Mouse (Mus musculus) macrophage (primary cell): Measurements from ENCODE around the gene Nectin2. TPM values are rescaled to one million over a fixed set of nuclear protein-coding genes. Genes with fewer than 3 reads are reported as not detected.

Experiments used
- H3K27ac ChIP-seq: fragments of 350-480 bp; formaldehyde crosslinking; 2 replicates; pipeline ENCODE4 v1.9.0; 2021
- H3K36me3 ChIP-seq: fragments of 350-480 bp; formaldehyde crosslinking; 2 replicates; pipeline ENCODE4 v1.9.0; 2021; ENCODE audit errors: inconsistent target
- H3K4me3 ChIP-seq: fragments of 350-480 bp; formaldehyde crosslinking; 2 replicates; pipeline ENCODE4 v1.9.0; 2021; ENCODE audit errors: inconsistent target
- H3K79me2 ChIP-seq: fragments of 350-480 bp; formaldehyde crosslinking; 2 replicates; pipeline ENCODE4 v1.9.0; 2021; ENCODE audit errors: inconsistent target
- WGBS: methylation state at CpG from one replicate; pipeline ENCODE4 v1.1.7; 2026; ENCODE audit warnings: inconsistent platforms; ENCODE audit not compliant: missing documents; 5-methylcytosine and 5-hydroxymethylcytosine counted together
- polyA plus RNA-seq: library from polyadenylated mRNA; stranded (reverse); fragments of 250-400 nt; gene quantifications from 3 replicates; pipeline ENCODE4 v1.2.4, GENCODE M21; 2018; ENCODE audit warnings: inconsistent platforms

The Nectin2 gene
- polyA plus RNA-seq, 1 experiment from 2014 or later = 5.9 TPM

DNA sequence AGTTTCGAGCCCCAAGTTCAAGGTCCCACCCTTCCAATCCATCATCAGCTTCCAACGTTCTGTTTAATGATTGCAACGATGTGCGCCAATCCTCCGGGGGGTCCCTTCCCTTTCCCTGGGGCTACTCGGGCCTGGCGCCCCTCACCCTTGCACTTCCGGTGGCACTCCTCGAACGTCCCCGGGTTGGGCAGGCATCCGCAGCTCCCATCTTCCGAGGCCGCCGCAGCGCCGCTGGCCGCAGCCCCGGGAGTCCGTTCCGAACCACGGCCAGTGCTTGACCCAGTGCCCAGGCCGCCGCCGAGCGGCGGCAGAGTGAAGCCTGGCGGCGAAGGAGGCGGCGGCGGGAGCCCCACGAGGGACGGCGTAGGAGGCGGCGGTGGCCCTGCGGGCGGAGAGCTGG, 35.4 kb downstream of the Nectin2 start:
- H3K27ac ChIP-seq = peak overlapping the region; percentile 17
- under 1% methylated on average over 35 of the region's 39 CpGs for WGBS
- H3K36me3 ChIP-seq = peaks cover 21% of the 10 kb centered on the region; the same call in 1 of the 2 replicates
- H3K79me2 ChIP-seq = peaks cover 17% of the 10 kb centered on the region
- H3K4me3 ChIP-seq = peak overlapping the region; percentile 68

DNA sequence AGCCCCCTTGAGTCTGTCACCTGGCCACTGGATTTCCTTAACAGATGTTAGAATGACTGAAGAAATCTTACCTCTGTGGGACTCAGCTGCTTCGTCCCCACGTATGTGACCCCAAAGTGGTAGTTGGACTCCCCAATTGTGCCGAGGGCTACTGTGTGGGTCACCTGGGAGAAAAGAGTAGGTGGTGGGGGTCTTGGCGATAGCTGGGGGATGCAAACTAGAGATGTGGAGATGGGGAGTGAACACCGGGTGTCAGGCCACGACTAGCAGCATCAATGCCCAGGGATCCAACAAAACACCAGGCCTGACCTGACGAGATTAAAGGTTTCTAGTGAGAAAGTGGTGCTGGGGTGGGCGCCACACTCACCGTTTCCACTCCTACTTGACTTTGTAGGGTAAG, 36.7 kb downstream of the Nectin2 start:
- Histone ChIP-seq H3K36me3 (peaks cover 33% of the 10 kb centered on the region; the same call in 1 of the 2 replicates), H3K4me3 (no peak overlapping the region), H3K27ac (no peak overlapping the region), H3K79me2 (peaks cover 17% of the 10 kb centered on the region)
- WGBS = 89% methylated on average over 9 of the region's 9 CpGs

DNA sequence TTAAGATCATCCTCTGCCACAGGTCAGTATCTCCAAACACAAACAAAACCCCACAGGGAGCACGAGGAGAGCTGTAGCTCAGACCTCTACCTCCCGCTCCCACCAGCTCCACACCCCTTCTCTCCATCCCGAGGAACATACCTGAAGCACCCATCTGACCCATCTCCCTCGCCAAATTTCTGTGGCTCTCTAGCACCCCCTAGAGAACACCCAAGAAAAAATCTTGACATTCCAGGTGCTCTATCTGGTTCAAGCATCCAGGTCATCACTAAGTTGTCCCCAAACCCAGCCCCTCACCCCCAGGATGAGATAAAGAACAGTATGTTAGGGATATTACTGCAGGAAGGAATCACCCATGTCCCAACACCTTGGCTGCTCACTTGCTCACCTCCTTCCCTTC, 37.1 kb downstream of the Nectin2 start:
- H3K4me3 ChIP-seq = no peak overlapping the region
- H3K36me3 ChIP-seq = peaks cover 34% of the 10 kb centered on the region; the same call in 1 of the 2 replicates
- WGBS = 43% methylated on average over 4 of the region's 4 CpGs
- H3K79me2 ChIP-seq = peaks cover 17% of the 10 kb centered on the region
- H3K27ac ChIP-seq = no peak overlapping the region

DNA sequence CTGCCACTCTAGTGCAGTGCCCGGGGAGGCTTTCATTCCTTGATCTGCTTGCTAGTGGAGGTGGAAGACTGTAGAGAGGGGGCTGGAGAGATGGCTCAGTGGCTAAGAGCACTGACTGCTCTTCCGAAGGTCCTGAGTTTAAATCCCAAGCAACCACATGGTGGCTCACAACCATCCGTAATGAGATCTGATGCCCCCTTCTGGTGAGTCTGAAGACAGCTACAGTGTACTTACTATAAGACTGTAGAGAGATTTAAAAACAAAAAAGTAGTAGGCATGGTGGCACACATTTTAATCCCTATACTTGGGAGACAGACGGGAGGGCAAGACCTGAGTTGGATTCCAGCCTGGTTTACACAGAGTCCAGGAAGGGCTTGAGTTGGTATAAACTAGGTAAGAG, 37.9 kb downstream of the Nectin2 start:
- H3K27ac ChIP-seq = no peak overlapping the region
- peaks cover 42% of the 10 kb centered on the region; the same call in 1 of the 2 replicates for H3K36me3 ChIP-seq
- no peak overlapping the region for H3K4me3 ChIP-seq
- WGBS = 89% methylated on average over 4 of the region's 4 CpGs
- peaks cover 17% of the 10 kb centered on the region for H3K79me2 ChIP-seq

DNA sequence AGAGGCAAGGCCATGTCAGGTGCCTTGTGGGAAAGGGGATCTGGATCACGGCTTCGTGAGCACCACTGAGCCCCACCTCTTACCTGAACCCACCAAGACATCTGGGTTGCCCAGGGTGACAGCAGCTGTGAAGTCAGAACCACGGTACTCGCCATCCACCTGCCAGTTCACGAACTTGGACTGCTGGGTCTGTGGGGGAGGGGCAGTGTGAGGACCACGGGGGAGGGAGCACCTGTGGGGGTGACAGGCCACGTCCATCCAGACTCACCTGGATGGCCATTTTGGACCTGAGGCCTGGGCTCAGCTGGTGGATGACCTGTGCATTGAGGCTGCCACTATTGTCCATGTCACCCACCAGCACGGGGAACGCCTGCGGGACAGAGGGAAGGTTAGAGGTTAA, 39.6 kb downstream of the Nectin2 start:
- peaks cover 17% of the 10 kb centered on the region for H3K79me2 ChIP-seq
- H3K36me3 ChIP-seq = peaks cover 46% of the 10 kb centered on the region; the same call in 1 of the 2 replicates
- H3K27ac ChIP-seq = no peak overlapping the region
- WGBS = 97% methylated on average over 10 of the region's 10 CpGs
- H3K4me3 ChIP-seq = no peak overlapping the region

DNA sequence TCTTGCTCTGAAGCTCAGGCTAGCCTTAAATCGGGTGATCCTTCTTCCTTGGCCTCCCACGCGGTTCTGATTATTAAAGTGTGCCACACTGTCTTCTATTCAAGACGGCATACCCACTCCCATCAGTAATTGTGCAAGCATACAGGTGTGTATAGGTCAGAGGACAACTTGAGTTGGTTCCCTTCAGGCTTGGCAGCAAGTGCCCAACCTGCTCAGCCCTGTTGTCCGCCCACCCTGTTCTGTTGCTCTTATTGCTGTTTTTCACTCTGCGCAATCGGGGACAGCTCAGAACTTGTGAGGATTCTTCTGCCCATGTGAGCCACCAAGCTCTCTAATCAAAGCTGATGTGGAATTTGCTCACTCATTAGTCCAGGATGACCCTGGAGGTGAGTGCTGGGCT, 45.0 kb downstream of the Nectin2 start:
- Histone ChIP-seq H3K79me2 (no peaks in the 10 kb centered on the region; the same call in 1 of the 2 replicates), H3K27ac (no peak overlapping the region), H3K4me3 (no peak overlapping the region), H3K36me3 (peaks cover 28% of the 10 kb centered on the region; the same call in 1 of the 2 replicates)
- 96% methylated on average over 7 of the region's 7 CpGs for WGBS

DNA sequence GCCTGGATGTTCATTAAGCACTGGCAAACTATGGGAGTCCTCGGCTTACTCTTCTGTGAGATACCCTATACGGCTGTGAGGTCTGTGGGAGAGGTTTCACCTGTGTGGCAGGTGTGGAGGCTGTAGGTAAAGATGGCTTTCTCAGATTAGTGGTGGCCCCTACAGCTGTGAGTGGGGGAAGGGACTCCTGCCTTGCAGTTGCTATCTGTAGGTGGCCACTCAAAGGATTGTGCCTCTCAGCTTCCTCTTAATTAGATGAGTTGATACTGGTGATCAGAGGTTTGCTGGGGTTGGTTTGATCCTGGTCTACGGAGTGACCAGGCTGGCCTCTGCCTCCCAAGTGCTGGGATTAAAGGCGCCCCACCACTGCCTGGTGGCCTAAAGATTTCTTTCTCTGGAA, 45.8 kb downstream of the Nectin2 start:
- H3K27ac ChIP-seq = no peak overlapping the region
- no peak overlapping the region for H3K4me3 ChIP-seq
- 95% methylated on average over 4 of the region's 4 CpGs for WGBS
- no peaks in the 10 kb centered on the region; the same call in 1 of the 2 replicates for H3K79me2 ChIP-seq
- peaks cover 21% of the 10 kb centered on the region; the same call in 1 of the 2 replicates for H3K36me3 ChIP-seq

DNA sequence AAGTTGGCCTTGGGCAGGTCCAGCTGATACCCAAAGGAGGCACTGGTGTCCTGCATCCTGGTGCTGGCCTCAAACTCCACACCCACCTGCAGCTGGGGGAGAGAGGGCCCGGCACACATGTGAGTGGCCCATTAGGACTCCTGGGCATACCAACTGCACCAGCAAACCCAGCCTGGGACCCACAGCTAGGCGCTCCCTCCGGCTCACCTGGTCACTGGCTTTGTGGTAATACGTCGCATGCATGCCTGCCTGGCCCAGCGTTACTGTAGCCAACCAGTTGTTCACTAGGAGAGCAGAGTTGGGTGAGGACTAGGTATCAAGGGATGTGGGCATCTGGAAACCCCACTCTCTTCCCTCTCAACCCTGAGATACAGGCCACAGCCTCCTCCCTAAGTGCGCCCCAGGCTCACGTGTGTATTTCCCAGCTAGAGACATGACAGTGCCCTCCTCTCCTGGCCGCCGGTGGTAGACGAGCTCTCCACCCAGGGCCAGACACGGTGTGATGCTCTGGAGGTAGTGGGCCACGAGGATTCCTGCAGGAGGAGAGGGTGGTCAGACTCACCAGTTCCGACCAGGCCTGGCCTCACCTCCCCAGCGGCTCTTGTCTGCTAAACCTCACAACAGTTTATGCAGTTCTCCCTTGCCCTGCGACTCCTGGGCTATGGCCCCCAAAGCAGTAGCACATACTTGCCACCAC, 47.3 kb downstream of the Nectin2 start:
- Histone ChIP-seq H3K79me2 (peaks cover 9% of the 10 kb centered on the region; the same call in 1 of the 2 replicates), H3K4me3 (no peak overlapping the region), H3K36me3 (peaks cover 10% of the 10 kb centered on the region; the same call in 1 of the 2 replicates), H3K27ac (no peak overlapping the region)
- 94% methylated on average over 16 of the region's 16 CpGs for WGBS

DNA sequence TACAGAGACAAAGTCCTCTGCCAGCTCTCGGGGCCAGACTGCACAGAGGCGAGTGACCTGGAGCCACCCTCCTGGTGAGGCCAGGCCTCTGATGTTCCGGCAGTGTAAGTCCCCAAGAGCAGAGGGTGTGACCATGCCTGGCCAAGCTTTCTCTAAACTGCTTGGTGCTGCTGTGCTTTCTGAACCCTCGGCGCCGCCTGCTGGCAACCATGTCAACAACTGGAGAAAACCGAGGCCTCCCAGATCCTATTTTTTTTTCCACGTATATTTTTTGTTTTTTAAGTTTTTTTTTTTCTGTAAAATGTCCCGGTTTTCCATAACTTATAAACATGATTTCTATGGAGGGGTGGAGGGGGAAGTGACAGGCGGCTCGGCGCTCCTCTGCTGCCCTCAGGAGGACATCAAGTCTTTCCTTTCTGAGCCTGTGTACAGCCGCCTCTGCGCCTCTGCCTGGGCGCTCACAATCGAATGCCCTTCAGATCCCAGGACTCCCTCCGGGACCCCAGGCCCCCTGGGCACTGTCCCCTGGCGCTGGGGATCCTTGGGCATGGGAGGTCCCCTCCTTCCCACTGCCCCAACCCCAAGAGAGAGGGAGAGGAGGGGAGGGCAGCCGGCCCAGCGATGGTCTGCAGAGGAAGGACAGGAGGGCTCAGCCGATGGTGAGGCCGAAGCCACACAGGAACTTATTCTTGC, 49.1 kb downstream of the Nectin2 start:
- Histone ChIP-seq H3K27ac (peak overlapping the region; percentile 72), H3K36me3 (peaks cover 2% of the 10 kb centered on the region; the same call in 1 of the 2 replicates), H3K4me3 (no peak overlapping the region), H3K79me2 (peaks cover 25% of the 10 kb centered on the region; the same call in 1 of the 2 replicates)
- WGBS = 47% methylated on average over 20 of the region's 22 CpGs

DNA sequence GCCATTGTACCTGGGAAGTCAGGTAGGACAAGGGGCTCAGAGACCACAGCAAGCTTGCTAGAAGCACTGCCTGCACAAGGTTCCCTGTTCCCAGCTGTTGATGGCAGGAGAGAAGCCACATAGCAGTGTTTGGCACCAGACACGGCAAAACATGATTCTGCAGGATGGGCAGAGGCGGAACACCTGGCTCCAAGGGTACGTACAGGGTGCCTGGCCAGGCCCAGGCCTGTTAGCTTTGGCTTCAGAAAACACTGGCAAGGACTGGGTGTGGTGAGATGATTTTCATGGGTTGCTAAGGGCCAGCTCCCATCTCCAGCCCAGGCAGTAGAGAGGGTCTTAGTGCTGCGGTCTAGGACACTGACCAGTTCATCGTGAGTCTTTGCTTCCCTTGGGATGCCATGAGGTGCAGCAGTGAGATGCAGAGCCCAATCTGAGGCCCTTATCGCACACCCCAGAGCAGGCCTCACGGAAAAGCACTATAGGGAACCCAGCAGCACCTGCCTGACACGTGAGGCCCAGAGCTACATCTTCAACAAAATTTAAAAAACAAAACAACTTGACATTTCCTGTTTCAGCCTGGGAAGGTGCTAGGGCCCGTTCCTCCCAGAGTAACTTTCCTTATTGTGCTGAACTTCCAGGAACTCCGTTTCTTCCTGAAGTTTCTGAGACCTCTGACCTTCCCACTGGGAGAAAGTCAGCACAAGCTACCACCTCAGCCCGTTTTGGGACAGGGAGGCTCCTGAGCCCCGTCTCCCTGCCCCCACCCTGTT, 49.8 kb downstream of the Nectin2 start:
- 75% methylated on average over 12 of the region's 12 CpGs for WGBS
- H3K4me3 ChIP-seq = no peak overlapping the region
- peaks cover 30% of the 10 kb centered on the region; the same call in 1 of the 2 replicates for H3K79me2 ChIP-seq
- H3K27ac ChIP-seq = peak overlapping the region; percentile 72
- H3K36me3 ChIP-seq = peaks cover 4% of the 10 kb centered on the region; the same call in 1 of the 2 replicates

DNA sequence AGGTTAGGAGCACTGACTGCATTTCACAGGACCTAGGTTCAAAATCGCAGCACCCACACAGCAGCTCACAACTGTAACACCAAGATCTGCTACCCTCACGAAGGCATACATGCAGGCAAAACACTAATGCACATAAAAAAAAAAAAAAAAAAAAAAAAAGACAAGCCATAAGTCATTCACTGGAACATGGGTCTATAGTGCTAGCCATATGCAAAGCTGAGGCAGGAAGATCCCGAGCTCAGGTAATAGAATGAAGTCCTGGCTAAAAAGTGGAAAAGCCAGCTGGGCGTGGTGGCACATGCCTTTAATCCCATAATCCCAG, 50.5 kb downstream of the Nectin2 start:
- Histone ChIP-seq H3K27ac (peak overlapping the region; percentile 72), H3K36me3 (peaks cover 4% of the 10 kb centered on the region; the same call in 1 of the 2 replicates), H3K4me3 (no peak overlapping the region), H3K79me2 (peaks cover 30% of the 10 kb centered on the region; the same call in 1 of the 2 replicates)
- WGBS = 43% methylated on average over 4 of the region's 4 CpGs

DNA sequence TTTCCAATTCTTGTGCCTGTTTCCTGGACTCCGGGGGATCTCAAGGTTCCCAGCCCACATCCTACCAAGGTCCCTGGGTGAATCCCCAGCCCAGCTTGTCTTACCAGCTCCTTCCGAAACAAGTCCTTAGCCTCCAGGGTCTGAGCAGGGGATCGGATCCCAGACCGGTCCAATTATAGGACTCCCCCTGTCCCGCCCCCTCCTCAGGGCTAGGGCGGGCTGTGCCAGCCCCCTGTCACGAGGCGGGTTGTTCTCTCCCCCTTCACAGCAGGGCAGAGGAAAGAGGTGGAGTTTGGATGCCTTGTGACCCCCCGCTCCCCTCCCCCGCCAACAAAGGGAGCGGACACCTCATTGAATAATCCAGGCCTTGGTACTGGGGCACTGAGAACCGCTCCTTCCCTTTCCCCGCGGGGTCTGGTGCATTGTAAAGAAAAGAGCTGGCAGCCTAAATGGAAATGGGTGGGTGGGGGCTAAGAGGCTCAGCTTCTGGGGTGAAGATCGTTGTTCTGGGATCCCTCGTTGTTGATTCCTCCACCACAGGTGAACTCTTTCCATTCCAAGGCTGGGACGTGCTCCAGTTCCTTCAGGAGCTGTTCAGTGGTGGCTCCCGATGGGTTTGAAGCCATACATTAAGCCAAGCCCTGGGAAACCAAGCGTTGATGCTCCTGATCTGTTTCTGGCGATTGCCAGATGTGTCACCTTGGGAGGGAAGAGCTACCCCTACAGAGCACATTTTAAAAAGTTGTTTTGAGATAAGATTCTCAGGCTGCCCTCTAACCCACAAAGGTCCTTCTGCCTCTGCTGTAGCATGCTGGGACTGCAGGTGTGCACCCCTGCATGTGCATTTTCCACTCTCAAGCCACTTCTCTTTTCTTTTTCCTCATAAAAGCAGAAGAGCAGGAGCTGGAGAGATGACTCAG, 51.1 kb downstream of the Nectin2 start, which contains the start of gene Apoe:
TSS of gene Apoe (minus strand) at position 282 of the 920 bp plus-strand sequence.
- WGBS = 15% methylated on average over 19 of the region's 20 CpGs
- peak within 1 kb of the TSS; percentile 72 for H3K27ac ChIP-seq
- H3K36me3 ChIP-seq = peaks cover 4% of the 10 kb centered on the region; the same call in 1 of the 2 replicates
- H3K79me2 ChIP-seq = peaks cover 30% of the 10 kb centered on the region; the same call in 1 of the 2 replicates
- peak within 1 kb of the TSS; percentile 21 for H3K4me3 ChIP-seq
